Mouse (Mus musculus): ENCODE measurements around the gene Itfg1. TPM values are rescaled to one million over a fixed set of nuclear protein-coding genes. Genes with fewer than 3 reads are reported as not detected.

Gene Itfg1
- polyA plus RNA-seq, 1 experiment from 2014 or later: 58.9 TPM

DNA sequence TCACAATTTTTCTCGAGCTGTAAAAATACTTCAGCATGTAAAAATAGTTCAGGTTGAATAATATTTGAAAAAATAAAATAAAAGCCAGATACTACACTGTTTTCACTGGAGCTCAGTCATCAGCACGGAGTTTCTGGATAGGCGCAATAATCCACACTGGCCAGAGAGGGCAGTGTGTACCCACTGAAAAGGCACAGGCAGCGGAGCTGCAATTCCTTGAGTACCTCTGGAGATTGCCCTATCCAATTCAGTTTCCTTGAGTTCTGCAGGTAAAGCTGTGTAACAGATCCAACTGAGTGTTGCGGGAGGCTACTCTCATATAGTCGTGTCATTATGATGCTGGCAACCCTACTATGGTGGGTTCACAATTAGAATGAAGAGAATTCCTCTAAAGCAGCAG lies 141.7 kb downstream of the Itfg1 start:
- Histone ChIP-seq H3K4me1 (ENCODE audit: control insufficient read depth, insufficient read depth, low read length) (0 out of 2 replicates have a peak, but pooled peaks cover 4% of the 10 kb centered on the region), H3K27me3 (replicated peaks; ENCODE audit: control insufficient read depth, insufficient read depth, low read length) (no peaks in the 10 kb centered on the region), H3K4me2 (ENCODE audit: low read depth, low read length) (no peak overlapping the region), H3K27ac (ENCODE audit: low read length) (no peak overlapping the region), H3K4me3 (ENCODE audit: low read length) (no peak overlapping the region), H3K9me3 (ENCODE audit: control insufficient read depth, low read length) (no peaks in the 10 kb centered on the region), H3K36me3 (ENCODE audit: control insufficient read depth, insufficient read depth, low read length) (no peaks in the 10 kb centered on the region), H3K9ac (ENCODE audit: low read depth, low read length) (no peak overlapping the region)
- 2% methylated on average over 6 of the region's 6 CpGs for WGBS
- ATAC-seq: peak; percentile 47

Small RNAs within 50 kb of the gene (microRNA-seq; reads per million reads assigned to microRNA genes)
- not detected for gene Mir8109

Other genes starting within 250 kb of the Itfg1 start
- gene Neto2, start 140.0 kb downstream of the Itfg1 start, polyA plus RNA-seq (2015; fragmentation: Nextera tagmentation; extraction: Ambion mirVana): 3.0 and 3.6 TPM in 2 replicates
- 26.3 and 26.4 TPM in 2 replicates for gene Phkb, start within 50 bp of the Itfg1 start, polyA plus RNA-seq (2015; fragmentation: Nextera tagmentation; extraction: Ambion mirVana)

All from intestine, embryonic 16.5 days (tissue).